Mouse (Mus musculus): ENCODE data around the gene Nprl3. TPM values are rescaled to one million over a fixed set of nuclear protein-coding genes. Genes with fewer than 3 reads are reported as not detected.

Nprl3 gene
- total and polyA plus RNA-seq, 3 experiments = 27.1 to 59.5 (median 27.2) TPM

DNA sequence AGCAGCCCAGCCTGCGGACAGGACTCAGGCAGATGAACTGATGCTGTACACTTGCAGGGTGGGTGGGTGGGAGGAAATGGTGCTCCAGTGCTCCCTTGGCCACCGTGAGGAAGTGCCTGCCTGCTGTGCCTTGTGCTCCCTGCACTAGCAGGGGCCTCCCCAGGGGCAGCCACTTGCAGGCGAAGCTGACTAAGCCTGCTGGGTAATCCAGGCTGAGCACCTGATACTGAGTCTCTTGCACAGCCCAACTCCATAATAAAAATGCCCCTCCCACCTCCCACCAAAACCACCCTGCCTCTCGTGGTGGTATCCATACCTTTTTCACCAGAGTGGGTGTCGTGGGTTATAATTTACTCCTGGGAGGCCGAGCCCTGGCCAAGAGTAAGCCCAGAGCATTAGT is 68.3 kb downstream of the Nprl3 start:
- Histone ChIP-seq H3K27ac (no peak overlapping the region), H3K36me3 (ENCODE audit: control insufficient read depth, insufficient read depth, low read length) (no peaks in the 10 kb centered on the region), H3K27me3 (ENCODE audit: control insufficient read depth, insufficient read depth, low read length) (no peaks in the 10 kb centered on the region), H3K4me1 (ENCODE audit: control insufficient read depth, insufficient read depth, low read length) (no peaks in the 10 kb centered on the region), H3K4me3 (no peak overlapping the region), H3K9ac (ENCODE audit: low read depth, low read length) (no peak overlapping the region), H3K79me2 (replicated peaks; ENCODE audit: control insufficient read depth, insufficient read depth, low read length) (no peaks in the 10 kb centered on the region)
- intact Hi-C loops (cut with DNase I) = no loop called here
- no peak for DNase-seq
- WGBS = 52% methylated on average over 6 of the region's 6 CpGs
- TF ChIP-seq EP300 (IDR thresholded peaks at IDR 0.05; ENCODE audit: insufficient read depth, low read depth, low read length) (no peak), CTCF (IDR thresholded peaks at IDR 0.05) (no peak), POLR2A (IDR thresholded peaks at IDR 0.05; ENCODE audit: insufficient read depth, low read depth, low read length) (no peak)

DNA sequence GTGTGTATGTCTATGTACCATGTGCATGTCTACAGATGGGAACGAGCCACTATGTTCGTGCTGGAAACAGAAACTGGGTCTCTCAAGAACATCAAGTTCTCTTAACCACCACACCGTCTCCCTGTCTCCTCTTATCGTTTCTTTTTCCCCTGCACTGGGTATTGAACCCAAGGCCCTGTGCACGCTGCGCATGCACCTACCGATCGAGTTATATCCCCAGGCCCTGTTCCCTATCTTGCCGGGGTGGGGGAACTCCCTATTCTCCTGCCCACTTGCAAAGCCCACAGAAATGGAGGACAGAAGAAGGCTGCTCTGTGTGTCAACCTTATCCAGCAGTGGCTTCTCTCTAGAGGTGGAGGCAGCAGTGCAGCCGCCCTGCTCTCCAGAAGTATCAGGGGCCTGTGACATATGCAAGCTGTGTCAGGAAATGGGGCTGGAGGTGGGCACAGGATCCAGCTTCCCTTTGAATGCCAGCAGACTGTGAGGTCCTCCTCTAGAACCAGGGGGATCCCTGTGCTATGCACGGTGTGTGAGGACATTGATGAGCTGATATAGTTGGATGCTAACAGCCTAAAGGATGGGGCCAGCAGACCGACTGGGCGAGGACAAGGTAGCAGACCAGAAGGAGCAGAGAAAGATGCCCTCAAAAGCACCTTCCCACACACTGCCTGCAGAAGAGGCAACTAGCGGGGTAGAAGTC is 69.1 kb downstream of the Nprl3 start:
- no peaks in the 10 kb centered on the region for H3K4me1 ChIP-seq (ENCODE audit: control insufficient read depth, insufficient read depth, low read length)
- 68% methylated on average over 14 of the region's 14 CpGs for WGBS
- H3K9ac ChIP-seq (ENCODE audit: low read depth, low read length) = no peak overlapping the region
- no peak for DNase-seq
- TF ChIP-seq POLR2A (IDR thresholded peaks at IDR 0.05; ENCODE audit: insufficient read depth, low read depth, low read length) (no peak), EP300 (IDR thresholded peaks at IDR 0.05; ENCODE audit: insufficient read depth, low read depth, low read length) (no peak), CTCF (IDR thresholded peaks at IDR 0.05) (no peak)
- no peak overlapping the region for H3K4me3 ChIP-seq
- H3K27me3 ChIP-seq (ENCODE audit: control insufficient read depth, insufficient read depth, low read length) = no peaks in the 10 kb centered on the region
- no peaks in the 10 kb centered on the region for H3K79me2 ChIP-seq (replicated peaks; ENCODE audit: control insufficient read depth, insufficient read depth, low read length)
- H3K36me3 ChIP-seq (ENCODE audit: control insufficient read depth, insufficient read depth, low read length) = no peaks in the 10 kb centered on the region
- no peak overlapping the region for H3K27ac ChIP-seq
- intact Hi-C loops (cut with DNase I) = no loop called here

DNA sequence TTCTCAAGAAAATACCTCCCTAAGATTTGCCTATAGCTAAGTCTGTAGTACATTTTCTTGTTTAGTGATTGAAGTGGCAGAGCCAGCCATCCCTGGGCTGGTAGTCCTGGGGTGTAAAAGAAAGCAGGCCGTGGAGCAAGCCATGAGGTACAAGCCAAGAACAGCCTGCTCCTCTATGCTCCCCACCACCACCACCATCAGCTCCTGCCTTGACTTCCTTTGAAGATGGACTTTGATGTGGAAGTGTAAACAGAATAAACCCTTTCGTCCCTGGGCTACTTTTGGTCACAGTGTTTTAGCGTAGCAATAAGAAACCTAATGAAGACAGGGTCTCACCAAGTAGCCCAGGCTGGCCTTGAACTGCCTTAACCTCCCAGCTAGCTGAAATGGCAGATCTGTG is 69.7 kb downstream of the Nprl3 start:
- intact Hi-C loops (cut with DNase I) = no loop called here
- H3K27me3 ChIP-seq (ENCODE audit: control insufficient read depth, insufficient read depth, low read length) = no peaks in the 10 kb centered on the region

DNA sequence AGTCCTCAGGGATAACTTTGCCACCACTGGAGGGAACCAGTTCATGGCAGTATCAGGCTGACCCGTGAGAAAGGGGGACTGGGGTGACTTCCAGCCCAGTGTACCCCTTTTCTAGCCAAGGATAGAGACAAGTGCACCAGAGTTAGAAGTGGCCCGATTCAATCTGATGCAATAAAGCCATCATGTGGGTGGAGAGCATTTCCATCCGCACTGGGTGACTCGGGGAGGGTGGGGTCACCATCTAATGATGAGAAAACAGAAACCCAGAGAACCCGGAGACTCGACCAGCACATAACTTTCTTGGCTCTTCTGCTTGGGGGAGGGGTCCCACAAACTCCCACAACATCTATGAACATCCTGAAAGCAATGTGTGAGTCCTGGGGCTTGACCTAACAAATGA is 70.8 kb downstream of the Nprl3 start:
- H3K4me3 ChIP-seq = no peak overlapping the region

More for the DNA sequence above, 69.7 kb downstream of the Nprl3 start:
- 71% methylated on average over 3 of the region's 3 CpGs for WGBS
- H3K36me3 ChIP-seq (ENCODE audit: control insufficient read depth, insufficient read depth, low read length) = no peaks in the 10 kb centered on the region
- no peak overlapping the region for H3K27ac ChIP-seq
- DNase-seq = no peak
- TF ChIP-seq CTCF (IDR thresholded peaks at IDR 0.05) (no peak), POLR2A (IDR thresholded peaks at IDR 0.05; ENCODE audit: insufficient read depth, low read depth, low read length) (no peak), EP300 (IDR thresholded peaks at IDR 0.05; ENCODE audit: insufficient read depth, low read depth, low read length) (no peak)
- no peaks in the 10 kb centered on the region for H3K4me1 ChIP-seq (ENCODE audit: control insufficient read depth, insufficient read depth, low read length)
- no peaks in the 10 kb centered on the region for H3K79me2 ChIP-seq (replicated peaks; ENCODE audit: control insufficient read depth, insufficient read depth, low read length)
- H3K9ac ChIP-seq (ENCODE audit: low read depth, low read length) = no peak overlapping the region
- H3K4me3 ChIP-seq = no peak overlapping the region

DNA sequence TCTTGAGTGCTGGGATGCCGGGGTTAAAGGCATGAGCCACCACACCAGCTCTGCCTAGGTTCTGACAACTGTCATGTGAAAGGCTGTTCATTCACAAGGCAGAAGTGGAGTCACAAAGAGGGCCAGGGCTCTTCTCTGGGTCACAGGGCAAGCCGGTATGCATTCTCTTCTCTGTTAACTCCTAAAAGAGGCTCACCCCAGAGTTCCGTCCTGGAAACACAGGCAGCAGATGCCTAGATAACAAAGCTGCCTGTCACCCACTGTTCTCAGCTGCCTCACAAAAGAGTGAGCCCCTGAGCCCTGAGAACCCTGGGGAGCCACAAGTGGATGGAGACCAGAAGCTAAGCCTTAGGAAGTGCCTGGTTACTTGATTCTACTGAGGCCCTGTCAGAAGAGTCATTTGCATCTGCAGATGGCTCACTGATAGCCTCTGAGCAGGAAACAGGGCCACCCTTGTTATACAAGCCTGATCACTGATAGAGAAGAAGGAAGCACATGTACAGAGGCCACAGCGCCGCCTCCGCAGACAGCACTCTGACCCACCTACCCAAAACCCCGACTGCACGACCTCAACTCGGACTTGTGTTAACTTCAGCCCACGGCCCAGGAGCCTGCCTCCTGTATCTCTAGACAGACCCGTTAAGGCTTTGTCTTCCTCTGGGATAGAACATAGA is 71.5 kb downstream of the Nprl3 start:
- intact Hi-C loops (cut with DNase I) = no loop called here
- Histone ChIP-seq H3K27me3 (ENCODE audit: control insufficient read depth, insufficient read depth, low read length) (no peaks in the 10 kb centered on the region), H3K36me3 (ENCODE audit: control insufficient read depth, insufficient read depth, low read length) (no peaks in the 10 kb centered on the region), H3K4me3 (no peak overlapping the region), H3K9ac (ENCODE audit: low read depth, low read length) (no peak overlapping the region), H3K79me2 (replicated peaks; ENCODE audit: control insufficient read depth, insufficient read depth, low read length) (no peaks in the 10 kb centered on the region), H3K4me1 (ENCODE audit: control insufficient read depth, insufficient read depth, low read length) (no peaks in the 10 kb centered on the region), H3K27ac (no peak overlapping the region)
- WGBS = 34% methylated on average over 11 of the region's 11 CpGs
- TF ChIP-seq POLR2A (IDR thresholded peaks at IDR 0.05; ENCODE audit: insufficient read depth, low read depth, low read length) (no peak), EP300 (IDR thresholded peaks at IDR 0.05; ENCODE audit: insufficient read depth, low read depth, low read length) (no peak), CTCF (IDR thresholded peaks at IDR 0.05) (no peak)
- DNase-seq = no peak

More for the DNA sequence above, 70.8 kb downstream of the Nprl3 start:
- Histone ChIP-seq H3K79me2 (replicated peaks; ENCODE audit: control insufficient read depth, insufficient read depth, low read length) (no peaks in the 10 kb centered on the region), H3K27ac (no peak overlapping the region), H3K9ac (ENCODE audit: low read depth, low read length) (no peak overlapping the region), H3K36me3 (ENCODE audit: control insufficient read depth, insufficient read depth, low read length) (no peaks in the 10 kb centered on the region), H3K4me1 (ENCODE audit: control insufficient read depth, insufficient read depth, low read length) (no peaks in the 10 kb centered on the region), H3K27me3 (ENCODE audit: control insufficient read depth, insufficient read depth, low read length) (no peaks in the 10 kb centered on the region)
- 57% methylated on average over 6 of the region's 6 CpGs for WGBS
- DNase-seq = no peak
- intact Hi-C loops (cut with DNase I) = no loop called here
- TF ChIP-seq CTCF (IDR thresholded peaks at IDR 0.05) = no peak
- TF ChIP-seq EP300 (IDR thresholded peaks at IDR 0.05; ENCODE audit: insufficient read depth, low read depth, low read length) = no peak
- no peak for TF ChIP-seq POLR2A (IDR thresholded peaks at IDR 0.05; ENCODE audit: insufficient read depth, low read depth, low read length)

DNA sequence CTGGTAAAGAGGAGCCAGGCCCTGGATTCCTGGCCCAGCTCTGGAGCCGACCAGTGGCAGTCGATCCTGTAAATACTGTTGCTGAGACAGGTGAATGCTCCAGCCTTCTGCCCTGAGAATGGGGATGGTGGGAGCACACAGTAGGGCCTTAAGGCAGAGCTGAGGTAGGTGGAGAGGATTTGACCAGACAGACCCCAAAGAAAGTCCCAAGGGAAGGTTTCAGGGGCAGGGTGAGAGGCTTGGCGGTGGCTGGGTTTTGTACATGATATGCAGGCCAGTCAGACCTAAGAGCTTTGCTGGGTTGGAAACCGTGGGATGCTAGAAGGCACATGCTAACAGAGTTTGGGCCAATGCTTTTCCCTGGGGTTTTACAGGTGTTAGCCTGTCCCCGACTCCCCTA is 72.9 kb downstream of the Nprl3 start:
- no peaks in the 10 kb centered on the region for H3K79me2 ChIP-seq (replicated peaks; ENCODE audit: control insufficient read depth, insufficient read depth, low read length)
- H3K27ac ChIP-seq = no peak overlapping the region
- DNase-seq = no peak
- intact Hi-C loops (cut with DNase I) = no loop called here
- no peaks in the 10 kb centered on the region for H3K27me3 ChIP-seq (ENCODE audit: control insufficient read depth, insufficient read depth, low read length)
- no peak overlapping the region for H3K4me3 ChIP-seq
- H3K9ac ChIP-seq (ENCODE audit: low read depth, low read length) = no peak overlapping the region
- no peaks in the 10 kb centered on the region for H3K36me3 ChIP-seq (ENCODE audit: control insufficient read depth, insufficient read depth, low read length)
- 85% methylated on average over 5 of the region's 5 CpGs for WGBS
- no peak for TF ChIP-seq CTCF (IDR thresholded peaks at IDR 0.05)
- TF ChIP-seq POLR2A (IDR thresholded peaks at IDR 0.05; ENCODE audit: insufficient read depth, low read depth, low read length) = no peak
- H3K4me1 ChIP-seq (ENCODE audit: control insufficient read depth, insufficient read depth, low read length) = no peaks in the 10 kb centered on the region
